Mouse (Mus musculus) kidney, postnatal 4 days (tissue): Measurements from ENCODE around the gene Gnaz.

Source experiments
- DNase-seq, 2 experiments: peaks; one replicate each; pipeline ENCODE4 v3.0.0; 2021; ENCODE audit warnings: mixed read lengths in 2 of 2

The Gnaz gene

GRCm38 (mm10) chr10:74966850-74967451, at the start of gene Gnaz:
Gene Gnaz, plus strand, starts transcription at chr10:74967177.
- peak; percentile 98 for DNase-seq

- no peak for DNase-seq
Measured at GRCm38 (mm10) chr10:74919277-74919676, 47.7 kb upstream of the Gnaz start.

DNA sequence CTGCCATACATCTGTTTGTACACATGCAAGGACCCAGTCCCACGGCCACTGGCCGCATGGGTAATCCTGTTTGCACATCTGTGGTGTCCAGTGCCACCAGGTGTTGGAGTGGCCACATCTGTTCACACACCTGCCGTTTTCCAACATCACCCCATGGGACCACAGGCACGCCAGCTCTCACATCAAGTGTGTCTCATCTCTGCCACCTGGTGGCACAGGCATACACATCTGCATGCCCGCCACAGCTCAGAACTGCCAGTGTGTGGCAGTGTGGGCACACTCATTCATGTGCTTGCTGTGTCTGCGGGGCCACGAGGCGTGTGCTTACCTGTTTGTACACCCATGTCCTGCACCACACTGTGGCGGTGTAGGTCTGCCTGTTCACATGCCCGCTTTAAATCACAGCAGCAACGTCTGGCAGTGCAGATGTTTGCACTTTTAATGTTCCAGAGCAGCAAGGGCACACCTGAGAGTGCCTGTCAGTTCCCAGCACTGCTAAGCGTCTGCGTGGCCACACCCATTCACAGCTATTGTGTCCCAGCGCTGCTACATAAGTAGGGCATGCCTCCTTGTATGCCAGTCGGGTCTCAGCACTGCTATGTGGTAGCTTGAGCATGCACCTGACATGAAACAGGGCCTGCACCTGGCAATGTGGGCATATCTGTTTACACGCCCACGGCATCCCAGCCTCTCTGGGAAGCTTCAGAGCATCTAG, 46.0 kb upstream of the Gnaz start:
- DNase-seq: peak; percentile 71 to 80

DNA sequence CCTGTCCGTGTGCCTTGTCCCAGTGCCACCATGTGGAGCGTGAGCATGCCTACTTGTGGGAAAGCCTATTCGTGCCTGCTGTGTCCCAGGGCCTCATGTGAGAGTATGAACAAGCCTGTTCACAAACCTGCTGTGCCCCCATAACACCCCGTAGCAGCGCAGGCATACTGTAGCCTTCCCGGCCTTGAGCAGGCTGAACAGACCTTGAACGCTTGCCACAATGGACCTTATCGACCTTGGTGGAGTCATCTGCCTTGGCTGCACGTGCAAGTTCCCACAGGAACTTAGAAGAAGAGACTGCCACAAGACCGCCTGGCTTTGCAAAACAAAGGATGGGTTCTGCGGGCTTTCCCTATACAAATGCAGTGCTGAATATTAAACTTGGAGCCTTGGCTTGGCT, 45.4 kb upstream of the Gnaz start:
- no peak for DNase-seq

GRCm38 (mm10) chr10:74922763-74923162, 44.2 kb upstream of the Gnaz start:
- DNase-seq: peak; percentile 35 to 55

- no peak for DNase-seq
Measured at GRCm38 (mm10) chr10:74924274-74924673, 42.7 kb upstream of the Gnaz start.

DNA sequence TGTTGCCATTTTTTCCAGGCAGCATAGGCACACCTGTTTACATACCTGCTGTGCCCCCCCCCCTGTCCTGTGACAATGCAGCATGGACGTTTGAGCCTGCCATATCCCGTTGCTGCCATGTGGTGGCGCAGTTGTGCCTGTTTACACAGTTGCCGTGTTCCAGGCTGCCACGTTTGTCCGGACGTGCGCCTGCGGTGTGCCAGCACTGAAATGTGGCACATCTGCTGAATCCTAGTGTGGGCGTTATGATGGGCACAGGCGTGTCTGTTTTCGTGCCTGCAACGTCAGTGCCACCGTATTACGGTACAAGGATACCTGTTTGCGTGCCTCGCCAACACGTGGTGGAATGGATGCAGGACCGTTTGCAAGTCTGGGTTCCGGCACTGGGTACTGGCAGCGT, 41.7 kb upstream of the Gnaz start:
- DNase-seq: peak; percentile 75 to 81

DNA sequence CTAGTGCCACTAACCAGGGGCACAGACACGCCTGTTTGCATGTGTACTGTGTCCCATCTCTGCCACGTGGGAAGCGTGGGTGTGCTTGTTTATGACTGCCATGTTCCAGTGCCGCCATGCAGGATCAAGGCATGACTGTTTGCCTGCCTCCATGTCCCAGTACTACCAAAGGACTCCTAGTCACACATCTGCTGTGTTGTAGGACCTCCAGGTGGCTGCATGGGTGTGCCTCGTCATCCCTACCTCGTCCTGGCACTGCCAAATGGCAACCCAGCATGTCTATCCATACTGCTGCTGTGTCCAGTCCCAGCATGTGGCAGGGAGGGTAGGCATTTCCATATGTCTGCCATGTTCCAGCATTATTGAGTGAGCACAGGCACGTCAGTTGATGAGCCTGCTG, 38.7 kb upstream of the Gnaz start:
- DNase-seq: no peak

DNA sequence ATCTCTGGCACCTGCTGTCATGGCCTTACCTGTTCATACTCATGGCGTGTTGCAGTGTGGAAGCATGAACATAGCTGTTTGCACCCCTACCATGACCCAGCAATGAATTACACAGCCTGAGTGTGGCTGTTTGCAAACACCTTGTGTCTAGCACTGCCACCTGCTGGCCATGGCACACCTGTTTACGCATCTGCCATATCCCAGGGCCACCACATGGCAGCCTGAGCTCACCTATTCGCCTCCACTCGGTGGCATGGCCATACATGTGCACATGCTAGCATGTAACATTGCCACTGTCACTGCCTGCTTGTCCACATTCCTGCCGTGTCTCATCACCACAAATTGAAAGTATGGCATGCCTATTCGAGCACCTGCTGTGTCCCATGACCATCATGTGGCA, 37.4 kb upstream of the Gnaz start:
- DNase-seq: peak; percentile 51 to 54

DNA sequence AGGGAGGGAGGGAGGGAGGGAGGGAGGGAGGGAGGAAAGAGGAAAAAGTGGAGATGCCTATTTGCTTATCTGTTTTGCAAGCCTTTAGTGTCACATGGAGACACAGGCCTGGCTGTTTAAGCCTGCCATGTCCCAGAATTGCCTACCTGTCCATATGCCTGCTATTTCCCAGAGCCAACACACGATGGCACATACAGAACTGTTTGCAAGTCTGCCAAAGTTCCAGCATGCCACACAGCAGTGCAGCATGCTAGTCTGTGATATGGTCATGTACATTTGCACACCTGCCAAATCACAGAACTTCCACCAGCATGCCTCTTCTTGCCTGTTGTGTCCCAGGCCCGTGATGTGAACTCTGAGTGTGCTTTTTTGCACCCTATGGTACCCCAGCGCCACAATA, 36.4 kb upstream of the Gnaz start:
- DNase-seq: no peak

DNA sequence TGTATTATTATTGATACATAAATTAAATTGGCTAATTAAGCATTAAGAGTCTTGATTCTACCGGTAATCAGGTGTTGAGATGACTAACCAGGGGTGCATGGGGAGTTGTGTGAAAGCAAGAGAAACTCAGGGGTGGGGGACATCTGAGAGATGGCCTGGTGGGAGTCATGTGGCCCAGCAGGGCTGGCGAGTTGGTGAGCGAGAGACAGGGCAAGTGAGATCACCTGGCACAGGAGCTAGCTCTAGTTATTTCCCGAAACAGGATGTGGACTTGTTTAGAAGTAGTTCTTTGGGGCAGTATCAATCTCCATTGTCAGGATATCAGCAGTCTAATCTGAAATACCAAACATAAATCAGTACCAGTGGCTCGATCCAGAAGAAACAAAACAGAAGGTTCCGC, 35.3 kb upstream of the Gnaz start:
- DNase-seq: no peak

- DNase-seq: no peak
Measured at GRCm38 (mm10) chr10:74932487-74932886, 34.5 kb upstream of the Gnaz start.

DNA sequence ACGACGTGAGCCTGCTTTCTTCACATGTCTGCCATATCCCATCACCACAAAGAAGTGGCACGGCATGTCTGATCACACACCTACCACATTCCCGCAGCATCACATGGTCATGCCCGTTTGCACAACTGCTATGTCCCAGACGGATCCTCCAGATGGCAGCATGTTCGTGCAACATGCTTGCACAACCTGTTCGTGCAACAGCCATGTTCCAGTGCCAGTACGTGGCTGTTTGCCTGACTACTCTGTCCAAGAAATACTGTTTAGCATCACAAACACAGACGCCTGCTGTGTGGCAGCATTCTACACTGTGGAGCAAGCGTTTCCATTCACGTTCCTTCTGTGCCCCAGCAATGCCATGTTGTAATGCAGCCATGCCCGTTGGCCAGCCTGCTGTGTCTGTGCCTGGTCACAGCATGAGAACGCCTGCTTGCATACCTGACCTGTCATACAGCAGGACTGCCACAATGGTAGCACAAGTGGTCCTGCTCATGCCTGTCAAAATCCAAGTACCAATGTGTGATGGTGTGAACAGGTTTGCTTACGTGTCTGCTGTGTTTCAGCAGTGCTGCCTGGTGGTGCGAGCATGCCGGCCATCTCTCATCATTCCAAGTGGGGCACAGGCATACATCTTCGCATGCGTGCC, 33.3 kb upstream of the Gnaz start:
- no peak for DNase-seq

GRCm38 (mm10) chr10:74934521-74934920, 32.5 kb upstream of the Gnaz start:
- DNase-seq: no peak

DNA sequence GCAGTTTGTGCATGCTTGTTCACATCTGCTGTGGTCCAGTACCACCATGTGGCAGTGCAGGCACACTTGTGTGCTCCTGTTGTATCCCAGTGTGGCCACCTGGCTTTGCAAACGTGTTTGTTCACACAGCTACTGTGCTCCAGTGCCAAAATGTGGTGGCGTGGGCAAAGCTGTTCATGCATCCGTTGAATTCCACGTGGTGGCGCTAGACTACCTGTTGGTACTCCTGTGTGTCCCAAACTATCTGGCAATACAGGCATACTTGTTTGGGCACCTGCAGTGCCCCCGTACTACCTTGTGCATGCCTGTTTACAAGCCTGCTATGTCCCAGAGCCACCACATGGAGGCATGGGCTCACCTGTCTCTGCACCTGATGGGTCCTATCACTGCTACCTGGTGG, 32.0 kb upstream of the Gnaz start:
- DNase-seq: peak; percentile 59 to 68

DNA sequence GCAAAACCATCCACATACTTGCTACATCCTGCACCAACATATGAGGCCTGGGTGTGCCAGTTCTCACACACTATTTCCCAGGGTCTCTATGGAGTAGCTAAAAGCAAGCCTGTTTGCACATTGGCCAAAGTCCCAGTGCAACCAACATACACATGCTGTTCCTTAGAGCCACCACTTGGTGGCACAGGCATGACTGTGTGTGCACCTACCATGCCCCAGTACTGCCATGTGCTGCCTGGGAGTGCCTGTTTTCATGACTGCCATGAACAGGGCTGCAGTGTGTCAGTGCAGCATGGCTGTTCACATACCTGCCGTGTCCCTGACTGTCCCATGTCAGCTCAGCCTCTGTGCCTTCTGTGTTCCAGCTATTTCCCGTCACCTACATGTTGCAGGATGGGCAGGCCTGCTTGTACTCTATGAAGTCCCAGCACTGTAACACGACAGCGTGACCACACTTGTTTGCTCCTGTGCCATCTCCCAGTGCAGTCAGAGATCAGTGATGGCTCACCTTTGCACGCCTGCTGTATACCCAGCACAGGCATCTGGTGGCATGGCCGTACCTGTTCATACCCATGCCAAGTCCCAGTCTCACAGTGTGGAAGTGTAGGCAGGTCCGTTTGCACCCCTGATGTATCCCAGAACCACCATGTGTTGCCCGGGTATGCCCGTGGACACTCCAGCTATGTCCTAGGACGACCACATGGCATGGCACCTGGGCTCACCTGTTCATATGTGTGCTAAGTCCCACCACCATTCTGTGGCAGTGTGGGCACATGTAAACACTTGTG, 29.8 kb upstream of the Gnaz start:
- peak; percentile 28 to 53 for DNase-seq

DNA sequence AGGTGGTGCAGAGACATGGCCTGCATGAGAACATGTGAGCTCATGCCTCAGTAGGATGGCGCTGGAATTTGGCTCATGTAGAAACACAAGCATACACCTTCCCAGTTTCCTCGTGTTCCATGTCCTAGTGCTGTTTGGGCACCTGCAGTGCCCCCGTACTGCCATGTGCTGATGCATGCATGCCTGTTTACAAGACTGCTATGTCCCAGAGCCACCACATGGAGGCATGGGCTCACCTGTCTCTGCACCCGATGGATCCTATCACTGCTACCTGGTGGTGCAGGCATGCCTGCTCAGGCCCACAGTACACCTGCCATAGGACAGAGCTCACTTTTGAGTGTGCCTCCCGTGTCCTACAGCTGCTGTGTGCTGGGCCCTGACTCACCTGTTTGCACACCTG, 28.6 kb upstream of the Gnaz start:
- no peak for DNase-seq

DNA sequence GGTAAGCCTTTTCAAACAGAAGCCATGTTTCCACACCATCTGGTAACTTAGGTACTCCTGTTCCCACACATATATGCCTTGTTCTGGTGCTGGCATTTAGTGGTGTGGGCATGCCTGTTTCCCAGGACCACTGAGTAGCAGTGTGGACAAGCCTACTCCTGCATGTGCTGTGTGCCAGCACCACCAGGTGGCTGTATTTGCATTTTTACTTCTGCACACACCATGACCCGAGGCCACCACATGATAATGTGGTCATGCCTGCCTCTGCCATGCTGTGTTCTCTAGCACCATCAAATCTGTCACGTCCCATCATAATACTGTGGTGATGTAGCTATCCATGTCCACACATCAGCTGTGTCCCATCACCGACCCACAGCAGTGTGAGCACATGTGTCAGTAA, 27.7 kb upstream of the Gnaz start:
- DNase-seq: peak in 1 of 2 experiments; percentile 29

DNA sequence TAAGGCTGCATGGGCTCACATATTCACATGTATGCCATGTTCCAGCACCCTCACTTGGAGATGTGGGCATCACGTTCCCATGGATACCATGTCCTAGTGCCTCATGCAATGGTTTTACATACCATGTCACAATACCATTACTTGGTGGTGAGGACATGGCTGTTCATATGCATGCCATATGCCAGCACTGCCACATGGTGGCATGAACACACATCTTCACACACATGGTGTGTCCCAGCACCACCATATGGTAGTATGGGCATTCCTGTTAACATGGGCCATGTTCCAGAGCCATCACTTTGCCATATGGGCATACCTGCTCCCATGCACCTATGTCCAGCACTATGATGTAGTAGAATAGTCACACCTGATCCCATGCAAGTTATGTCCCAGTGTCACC, 26.2 kb upstream of the Gnaz start:
- DNase-seq: no peak

- no peak for DNase-seq
Measured at GRCm38 (mm10) chr10:74952830-74953443, 14.0 kb upstream of the Gnaz start.

GRCm38 (mm10) chr10:74964380-74964779, 2.6 kb upstream of the Gnaz start:
- DNase-seq: no peak

DNA sequence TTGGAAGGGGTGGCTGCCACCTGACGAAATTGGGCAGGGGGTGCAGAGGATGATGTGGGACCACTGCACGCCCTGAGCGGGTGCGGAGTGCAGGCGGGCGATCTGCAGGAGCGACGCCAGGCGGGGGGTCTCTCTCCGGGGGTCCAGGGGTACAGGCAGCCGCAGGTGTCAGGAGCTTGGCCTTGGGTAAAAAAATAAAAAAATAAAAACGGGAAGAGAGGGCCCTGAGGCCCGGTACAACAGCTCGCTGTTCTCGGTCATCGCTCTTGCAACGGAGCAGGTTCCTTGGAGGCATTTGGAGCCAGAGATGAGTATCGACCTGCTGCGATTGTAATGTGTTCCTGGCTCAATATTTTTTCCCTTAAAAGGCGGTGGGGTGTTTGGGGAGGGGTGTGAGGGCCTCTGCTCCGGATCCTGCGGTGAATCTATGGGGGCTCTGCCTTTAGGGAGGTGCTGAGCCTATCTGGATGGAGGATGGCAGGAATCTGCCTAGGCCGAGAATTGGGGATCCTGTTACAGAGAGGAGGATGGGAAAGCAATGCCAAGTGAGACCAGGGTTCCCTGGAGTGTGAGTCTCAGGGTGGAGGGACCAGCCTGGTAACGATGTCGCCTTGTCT, 782 bp downstream of the Gnaz start:
- peak; percentile 8 to 22 for DNase-seq

GRCm38 (mm10) chr10:74969266-74969665, 2.3 kb downstream of the Gnaz start:
- DNase-seq: no peak
